Mouse (Mus musculus) cerebellum, postnatal 10 days (tissue): Measurements from ENCODE around the gene Srsf2.
"Not testable (repeated sequence)": the region's sequence is repeated elsewhere in the genome, so short reads cannot be mapped to it uniquely, and the experiment has no call there.

Source experiments
- DNase-seq, 2 experiments: peaks; one replicate each; pipeline ENCODE4 v3.0.0; 2021; ENCODE audit warnings: mixed read lengths in 2 of 2

The Srsf2 gene

GRCm38 (mm10) chr11:116852891-116853511, at the start of gene Srsf2:
Gene Srsf2 (minus strand): TSS chr11:116853094.
- DNase-seq: peak; percentile 98 to 99

- not testable (repeated sequence) for DNase-seq
Observed at GRCm38 (mm10) chr11:116902588-116902987, 49.7 kb upstream of the Srsf2 start.

GRCm38 (mm10) chr11:116899247-116899646, 46.4 kb upstream of the Srsf2 start:
- peak; percentile 57 to 60 for DNase-seq

GRCm38 (mm10) chr11:116895402-116895801, 42.5 kb upstream of the Srsf2 start:
- no peak for DNase-seq

GRCm38 (mm10) chr11:116893532-116894442, 40.9 kb upstream of the Srsf2 start:
- peak; percentile 56 to 57 for DNase-seq

- DNase-seq: no peak
Observed at GRCm38 (mm10) chr11:116887136-116887535, 34.2 kb upstream of the Srsf2 start.

- peak; percentile 93 to 96 for DNase-seq
Observed at GRCm38 (mm10) chr11:116885275-116886151, 32.6 kb upstream of the Srsf2 start.

GRCm38 (mm10) chr11:116884061-116884460, 31.2 kb upstream of the Srsf2 start:
- no peak for DNase-seq

- DNase-seq: no peak
Observed at GRCm38 (mm10) chr11:116882446-116882845, 29.6 kb upstream of the Srsf2 start.

GRCm38 (mm10) chr11:116881440-116881839, 28.5 kb upstream of the Srsf2 start:
- no peak for DNase-seq

GRCm38 (mm10) chr11:116880839-116881238, 27.9 kb upstream of the Srsf2 start:
- DNase-seq: peak; percentile 75 to 84

GRCm38 (mm10) chr11:116878454-116878853, 25.6 kb upstream of the Srsf2 start:
- peak; percentile 51 to 57 for DNase-seq

GRCm38 (mm10) chr11:116873987-116874386, 21.1 kb upstream of the Srsf2 start:
- peak in 1 of 2 experiments; percentile 40 for DNase-seq

- no peak for DNase-seq
Observed at GRCm38 (mm10) chr11:116871538-116871937, 18.6 kb upstream of the Srsf2 start.

- DNase-seq: no peak
Observed at GRCm38 (mm10) chr11:116869641-116870040, 16.7 kb upstream of the Srsf2 start.

- DNase-seq: no peak
Observed at GRCm38 (mm10) chr11:116869223-116869622, 16.3 kb upstream of the Srsf2 start.

- DNase-seq: no peak
Observed at GRCm38 (mm10) chr11:116868129-116868528, 15.2 kb upstream of the Srsf2 start.

GRCm38 (mm10) chr11:116865945-116866585, 13.2 kb upstream of the Srsf2 start:
- DNase-seq: no peak

GRCm38 (mm10) chr11:116864444-116864843, 11.6 kb upstream of the Srsf2 start:
- DNase-seq: no peak

- DNase-seq: no peak
Observed at GRCm38 (mm10) chr11:116857183-116857850, 4.4 kb upstream of the Srsf2 start.

- DNase-seq: no peak
Observed at GRCm38 (mm10) chr11:116854279-116854678, 1.4 kb upstream of the Srsf2 start.

GRCm38 (mm10) chr11:116853512-116853928, 626 bp upstream of the Srsf2 start:
- DNase-seq: peak; percentile 99
